Mouse (Mus musculus): ENCODE data around the gene Zfp831. TPM values are rescaled to one million over a fixed set of nuclear protein-coding genes. Genes with fewer than 3 reads are reported as not detected.

The Zfp831 gene
- polyA plus RNA-seq, 1 experiment, result 0.34 TPM

GRCm38 (mm10) chr2:174727114-174727823 is 83.9 kb downstream of the Zfp831 start:
- 93% methylated on average over 10 of the region's 10 CpGs for WGBS
- Histone ChIP-seq H3K27me3 (replicated peaks; ENCODE audit: control insufficient read depth, insufficient read depth, low read length) (no peaks in the 10 kb centered on the region), H3K36me3 (ENCODE audit: control insufficient read depth, insufficient read depth, low read length) (no peaks in the 10 kb centered on the region), H3K27ac (ENCODE audit: insufficient read depth, low read depth, low read length) (no peak overlapping the region), H3K4me3 (ENCODE audit: insufficient read depth, low read depth, low read length) (no peak overlapping the region), H3K4me1 (ENCODE audit: control insufficient read depth, insufficient read depth, low read length) (no peaks in the 10 kb centered on the region)
- TF ChIP-seq CTCF (conservative IDR thresholded peaks at IDR 0.05; ENCODE audit: insufficient read depth, insufficient read length, low read depth, low read length) (no peak), POLR2A (IDR thresholded peaks at IDR 0.05; ENCODE audit: low read depth, low read length) (no peak)
- DNase-seq, result no peak

- no peaks in the 10 kb centered on the region for H3K27me3 ChIP-seq (replicated peaks; ENCODE audit: control insufficient read depth, insufficient read depth, low read length)
- DNase-seq, result no peak
- H3K27ac ChIP-seq (ENCODE audit: insufficient read depth, low read depth, low read length), result no peak overlapping the region
- H3K36me3 ChIP-seq (ENCODE audit: control insufficient read depth, insufficient read depth, low read length), result no peaks in the 10 kb centered on the region
- no peaks in the 10 kb centered on the region for H3K4me1 ChIP-seq (ENCODE audit: control insufficient read depth, insufficient read depth, low read length)
- H3K4me3 ChIP-seq (ENCODE audit: insufficient read depth, low read depth, low read length), result no peak overlapping the region
- no peak for TF ChIP-seq CTCF (conservative IDR thresholded peaks at IDR 0.05; ENCODE audit: insufficient read depth, insufficient read length, low read depth, low read length)
- TF ChIP-seq POLR2A (IDR thresholded peaks at IDR 0.05; ENCODE audit: low read depth, low read length), result no peak
- WGBS, result 71% methylated on average over 5 of the region's 5 CpGs
Observed at GRCm38 (mm10) chr2:174731939-174732338, 88.6 kb downstream of the Zfp831 start.

- Histone ChIP-seq H3K27ac (ENCODE audit: insufficient read depth, low read depth, low read length) (no peak overlapping the region), H3K27me3 (replicated peaks; ENCODE audit: control insufficient read depth, insufficient read depth, low read length) (no peaks in the 10 kb centered on the region), H3K4me1 (ENCODE audit: control insufficient read depth, insufficient read depth, low read length) (no peaks in the 10 kb centered on the region), H3K36me3 (ENCODE audit: control insufficient read depth, insufficient read depth, low read length) (no peaks in the 10 kb centered on the region), H3K4me3 (ENCODE audit: insufficient read depth, low read depth, low read length) (no peak overlapping the region)
- DNase-seq, result no peak
- TF ChIP-seq POLR2A (IDR thresholded peaks at IDR 0.05; ENCODE audit: low read depth, low read length) (no peak), CTCF (conservative IDR thresholded peaks at IDR 0.05; ENCODE audit: insufficient read depth, insufficient read length, low read depth, low read length) (no peak)
- 100% methylated on average over 1 of the region's 1 CpGs for WGBS
Observed at GRCm38 (mm10) chr2:174735270-174735669, 91.9 kb downstream of the Zfp831 start.

GRCm38 (mm10) chr2:174747182-174747581 is 103.8 kb downstream of the Zfp831 start:
- DNase-seq, result no peak
- TF ChIP-seq CTCF (conservative IDR thresholded peaks at IDR 0.05; ENCODE audit: insufficient read depth, insufficient read length, low read depth, low read length) (no peak), POLR2A (IDR thresholded peaks at IDR 0.05; ENCODE audit: low read depth, low read length) (no peak)
- H3K27ac ChIP-seq (ENCODE audit: insufficient read depth, low read depth, low read length), result no peak overlapping the region

GRCm38 (mm10) chr2:174748381-174748780 is 105.0 kb downstream of the Zfp831 start:
- Histone ChIP-seq H3K27ac (ENCODE audit: insufficient read depth, low read depth, low read length) (no peak overlapping the region), H3K36me3 (ENCODE audit: control insufficient read depth, insufficient read depth, low read length) (no peaks in the 10 kb centered on the region), H3K27me3 (replicated peaks; ENCODE audit: control insufficient read depth, insufficient read depth, low read length) (no peaks in the 10 kb centered on the region), H3K4me1 (ENCODE audit: control insufficient read depth, insufficient read depth, low read length) (no peaks in the 10 kb centered on the region), H3K4me3 (ENCODE audit: insufficient read depth, low read depth, low read length) (no peak overlapping the region)
- TF ChIP-seq POLR2A (IDR thresholded peaks at IDR 0.05; ENCODE audit: low read depth, low read length) (no peak), CTCF (conservative IDR thresholded peaks at IDR 0.05; ENCODE audit: insufficient read depth, insufficient read length, low read depth, low read length) (no peak)
- no peak for DNase-seq
- WGBS, result 64% methylated on average over 8 of the region's 8 CpGs

More at GRCm38 (mm10) chr2:174747182-174747581, 103.8 kb downstream of the Zfp831 start:
- Histone ChIP-seq H3K36me3 (ENCODE audit: control insufficient read depth, insufficient read depth, low read length) (no peaks in the 10 kb centered on the region), H3K27me3 (replicated peaks; ENCODE audit: control insufficient read depth, insufficient read depth, low read length) (no peaks in the 10 kb centered on the region), H3K4me3 (ENCODE audit: insufficient read depth, low read depth, low read length) (no peak overlapping the region), H3K4me1 (ENCODE audit: control insufficient read depth, insufficient read depth, low read length) (no peaks in the 10 kb centered on the region)
- 93% methylated on average over 1 of the region's 1 CpGs for WGBS

GRCm38 (mm10) chr2:174753197-174753596 is 109.9 kb downstream of the Zfp831 start:
- Histone ChIP-seq H3K27ac (ENCODE audit: insufficient read depth, low read depth, low read length) (no peak overlapping the region), H3K4me1 (ENCODE audit: control insufficient read depth, insufficient read depth, low read length) (no peaks in the 10 kb centered on the region), H3K27me3 (replicated peaks; ENCODE audit: control insufficient read depth, insufficient read depth, low read length) (no peaks in the 10 kb centered on the region), H3K36me3 (ENCODE audit: control insufficient read depth, insufficient read depth, low read length) (no peaks in the 10 kb centered on the region), H3K4me3 (ENCODE audit: insufficient read depth, low read depth, low read length) (no peak overlapping the region)
- no peak for DNase-seq
- TF ChIP-seq CTCF (conservative IDR thresholded peaks at IDR 0.05; ENCODE audit: insufficient read depth, insufficient read length, low read depth, low read length), result no peak
- TF ChIP-seq POLR2A (IDR thresholded peaks at IDR 0.05; ENCODE audit: low read depth, low read length), result no peak
- WGBS, result 96% methylated on average over 1 of the region's 1 CpGs

- WGBS, result 39% methylated on average over 1 of the region's 1 CpGs
- Histone ChIP-seq H3K4me1 (ENCODE audit: control insufficient read depth, insufficient read depth, low read length) (no peaks in the 10 kb centered on the region), H3K27me3 (replicated peaks; ENCODE audit: control insufficient read depth, insufficient read depth, low read length) (no peaks in the 10 kb centered on the region), H3K4me3 (ENCODE audit: insufficient read depth, low read depth, low read length) (no peak overlapping the region), H3K27ac (ENCODE audit: insufficient read depth, low read depth, low read length) (no peak overlapping the region), H3K36me3 (ENCODE audit: control insufficient read depth, insufficient read depth, low read length) (no peaks in the 10 kb centered on the region)
- TF ChIP-seq CTCF (conservative IDR thresholded peaks at IDR 0.05; ENCODE audit: insufficient read depth, insufficient read length, low read depth, low read length), result no peak
- TF ChIP-seq POLR2A (IDR thresholded peaks at IDR 0.05; ENCODE audit: low read depth, low read length), result no peak
- no peak for DNase-seq
Observed at GRCm38 (mm10) chr2:174754231-174754630, 110.9 kb downstream of the Zfp831 start.

Measured in kidney, adult 2 months (tissue).